Mouse (Mus musculus): ENCODE data around the gene Shtn1. TPM values are rescaled to one million over a fixed set of nuclear protein-coding genes. Genes with fewer than 3 reads are reported as not detected.

Gene Shtn1
- polyA plus RNA-seq, 1 experiment from 2014 or later: 4.2 TPM

DNA sequence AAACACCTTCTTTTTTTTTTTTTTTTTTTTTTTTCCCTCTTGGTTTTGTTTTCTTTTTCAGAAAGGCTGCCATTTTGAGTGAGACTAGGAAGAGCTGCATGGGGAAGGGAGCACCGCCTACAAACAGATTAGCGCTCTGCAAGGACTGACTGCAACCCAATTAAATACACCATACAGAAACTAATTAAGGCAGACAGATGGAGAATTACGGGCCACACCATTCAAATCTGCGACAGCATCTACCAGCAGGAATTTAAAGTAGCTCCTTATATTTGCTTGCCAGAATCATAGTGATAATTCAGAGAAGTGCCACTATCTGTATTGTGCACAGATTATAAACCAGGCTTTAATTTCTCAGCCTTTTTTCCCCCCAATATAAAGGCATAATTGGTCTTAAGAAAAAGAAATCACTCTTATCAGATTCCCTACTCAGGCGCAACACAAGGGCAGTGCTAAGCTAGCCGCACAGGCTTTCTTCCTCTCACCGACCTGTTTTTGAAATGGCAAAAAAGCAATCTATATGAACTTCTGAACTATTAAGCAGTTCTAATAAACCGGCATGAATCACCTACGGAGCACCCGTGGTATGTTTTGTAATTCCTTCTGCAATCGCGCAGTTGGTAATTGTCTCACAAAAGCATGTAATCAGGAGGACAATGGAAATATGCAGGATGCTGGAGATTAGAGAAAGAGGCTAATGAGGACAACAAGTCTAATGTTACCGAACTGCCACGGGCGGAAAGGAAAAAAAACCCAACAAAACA, 69.1 kb downstream of the Shtn1 start:
- peaks cover 9% of the 10 kb centered on the region for H3K27me3 ChIP-seq
- H3K4me1 ChIP-seq: no peaks in the 10 kb centered on the region
- no peak overlapping the region for H3K9ac ChIP-seq
- H3K27ac ChIP-seq: no peak overlapping the region
- H3K4me2 ChIP-seq: no peak overlapping the region
- H3K36me3 ChIP-seq: no peaks in the 10 kb centered on the region
- no peaks in the 10 kb centered on the region for H3K9me3 ChIP-seq
- no peak for ATAC-seq (ENCODE audit: insufficient number of reproducible peaks, low FRiP score, low TSS enrichment, low read depth)
- WGBS: 62% methylated on average over 15 of the region's 15 CpGs
- no peak overlapping the region for H3K4me3 ChIP-seq

DNA sequence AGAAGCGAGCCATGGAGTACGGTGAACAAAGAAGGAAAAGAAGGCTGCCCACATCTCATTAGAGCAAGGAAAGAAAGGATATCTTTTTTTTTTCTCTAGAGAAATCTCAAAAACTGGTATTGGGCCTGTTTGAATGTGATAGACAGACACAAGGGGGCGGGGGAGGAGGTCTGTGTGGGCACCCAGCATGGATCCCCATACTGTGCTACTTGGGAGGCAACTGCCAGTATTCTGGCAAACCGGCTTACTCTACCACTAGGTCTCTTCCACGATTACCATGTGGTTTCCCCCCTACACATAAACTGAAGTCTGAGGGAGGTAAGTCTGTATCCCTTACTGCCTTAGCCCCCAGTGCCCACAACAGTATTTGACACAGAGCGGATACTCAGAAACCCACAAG, 73.1 kb downstream of the Shtn1 start:
- Histone ChIP-seq H3K27ac (no peak overlapping the region), H3K4me2 (no peak overlapping the region), H3K36me3 (no peaks in the 10 kb centered on the region), H3K9me3 (no peaks in the 10 kb centered on the region), H3K9ac (no peak overlapping the region), H3K4me1 (no peaks in the 10 kb centered on the region), H3K27me3 (no peaks in the 10 kb centered on the region), H3K4me3 (no peak overlapping the region)
- no peak for ATAC-seq (ENCODE audit: insufficient number of reproducible peaks, low FRiP score, low TSS enrichment, low read depth)
- WGBS: 81% methylated on average over 6 of the region's 6 CpGs

DNA sequence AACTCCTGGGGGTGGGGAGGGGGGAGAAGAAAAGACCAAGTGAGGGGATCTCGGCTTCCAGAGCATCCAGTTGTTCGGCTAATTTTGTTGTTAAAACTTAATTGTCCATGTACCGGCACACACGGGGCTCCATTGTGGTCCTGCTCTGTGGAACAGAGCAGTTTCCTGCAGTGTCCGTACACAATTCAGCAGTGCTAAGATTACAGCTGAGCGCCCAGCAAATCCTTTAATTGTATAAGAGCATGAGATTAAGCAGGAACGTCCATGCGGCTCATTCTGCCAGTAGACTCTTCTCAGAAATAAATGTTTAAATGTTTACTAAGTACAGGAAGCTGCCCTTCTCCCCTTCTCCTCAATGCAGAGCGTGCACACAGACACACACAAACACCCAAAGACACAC, 94.3 kb downstream of the Shtn1 start:
- H3K9ac ChIP-seq: no peak overlapping the region
- H3K4me1 ChIP-seq: peaks cover 8% of the 10 kb centered on the region
- no peak overlapping the region for H3K27ac ChIP-seq
- H3K27me3 ChIP-seq: peaks cover 11% of the 10 kb centered on the region
- no peak overlapping the region for H3K4me2 ChIP-seq
- H3K9me3 ChIP-seq: no peaks in the 10 kb centered on the region
- no peak overlapping the region for H3K4me3 ChIP-seq
- no peaks in the 10 kb centered on the region for H3K36me3 ChIP-seq
- no peak for ATAC-seq (ENCODE audit: insufficient number of reproducible peaks, low FRiP score, low TSS enrichment, low read depth)
- WGBS: 40% methylated on average over 9 of the region's 9 CpGs

GRCm38 (mm10) chr19:58980056-58980440, 95.9 kb downstream of the Shtn1 start:
- no peaks in the 10 kb centered on the region for H3K36me3 ChIP-seq
- H3K9me3 ChIP-seq: no peaks in the 10 kb centered on the region
- peak overlapping the region; percentile 12; the same call in 1 of the 2 replicates for H3K4me3 ChIP-seq
- no peak for ATAC-seq (ENCODE audit: insufficient number of reproducible peaks, low FRiP score, low TSS enrichment, low read depth)
- H3K27me3 ChIP-seq: peaks cover 11% of the 10 kb centered on the region
- peak overlapping the region; percentile 24; the same call in 1 of the 2 replicates for H3K4me2 ChIP-seq
- no peak overlapping the region for H3K27ac ChIP-seq
- WGBS: 65% methylated on average over 5 of the region's 5 CpGs
- peaks cover 8% of the 10 kb centered on the region for H3K4me1 ChIP-seq
- no peak overlapping the region for H3K9ac ChIP-seq

DNA sequence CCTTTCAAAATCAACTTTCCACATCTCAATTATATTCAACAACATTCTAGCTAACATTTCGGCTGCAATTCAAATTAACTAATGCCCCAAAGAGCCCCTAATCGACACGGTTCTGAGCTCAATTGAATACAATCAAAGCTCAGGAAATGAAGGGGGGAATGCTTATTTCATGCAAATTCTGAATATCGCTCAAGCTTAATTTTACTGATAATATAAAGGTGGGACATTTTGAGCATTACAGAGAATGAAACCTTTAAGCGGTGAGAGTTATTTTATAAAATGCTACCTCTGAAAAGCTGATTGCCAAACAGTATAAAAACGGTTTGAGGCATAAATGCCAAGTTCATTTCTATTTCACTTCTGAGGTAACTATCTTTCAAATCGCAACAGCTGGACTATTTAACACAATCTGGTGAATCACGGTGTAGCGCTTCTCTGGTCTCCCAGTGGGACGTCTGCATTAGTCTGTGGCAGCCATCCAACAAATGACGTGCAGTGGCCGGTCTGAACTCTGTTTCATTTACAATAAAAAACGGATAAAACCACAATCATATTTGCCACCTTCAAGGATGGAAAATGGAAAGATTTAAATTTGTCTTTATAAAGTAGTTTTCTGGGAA, 96.4 kb downstream of the Shtn1 start:
- 29% methylated on average over 13 of the region's 13 CpGs for WGBS

DNA sequence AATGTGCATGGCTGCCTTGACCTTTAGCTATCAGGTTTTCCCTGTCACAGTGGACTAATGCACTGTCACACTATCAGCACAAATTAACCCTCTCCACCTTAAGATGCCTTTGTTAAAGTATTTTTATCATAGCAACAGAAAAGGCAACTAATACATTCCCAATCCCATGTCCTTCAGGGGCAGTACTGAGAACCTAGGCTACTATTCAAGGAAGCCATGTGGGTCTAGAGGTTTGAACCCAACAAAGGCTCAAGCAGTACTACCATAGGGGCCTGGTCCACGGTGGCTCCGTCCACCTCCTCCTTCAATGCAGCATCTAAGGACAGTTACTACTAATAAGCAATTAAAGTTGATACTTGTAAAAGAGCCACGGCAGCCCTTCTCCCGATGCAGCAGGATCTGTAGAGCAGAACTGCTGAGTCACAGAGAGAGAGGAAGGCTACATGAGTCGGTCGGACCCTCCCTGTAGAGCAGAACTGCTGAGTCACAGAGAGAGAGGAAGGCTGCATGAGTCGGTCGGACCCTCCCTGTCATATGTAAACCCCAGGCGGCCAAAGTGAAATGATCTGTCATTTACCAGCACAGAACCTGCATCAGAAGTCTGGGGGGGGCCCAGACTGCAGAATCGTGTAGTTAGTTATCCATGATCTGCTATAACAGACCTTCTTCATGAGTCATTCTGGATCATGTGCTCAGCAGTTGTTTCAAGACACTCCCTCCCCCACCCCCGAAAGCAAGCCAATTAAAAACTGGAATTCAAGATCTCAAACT, 97.3 kb downstream of the Shtn1 start:
- H3K4me3 ChIP-seq: no peak overlapping the region
- H3K9me3 ChIP-seq: no peaks in the 10 kb centered on the region
- peaks cover 8% of the 10 kb centered on the region for H3K4me1 ChIP-seq
- no peak overlapping the region for H3K27ac ChIP-seq
- peaks cover 11% of the 10 kb centered on the region for H3K27me3 ChIP-seq
- 54% methylated on average over 11 of the region's 11 CpGs for WGBS
- ATAC-seq (ENCODE audit: insufficient number of reproducible peaks, low FRiP score, low TSS enrichment, low read depth): no peak
- H3K9ac ChIP-seq: no peak overlapping the region
- no peaks in the 10 kb centered on the region for H3K36me3 ChIP-seq
- no peak overlapping the region for H3K4me2 ChIP-seq

More for the DNA sequence above, 96.4 kb downstream of the Shtn1 start:
- H3K9me3 ChIP-seq: no peaks in the 10 kb centered on the region
- no peak overlapping the region for H3K9ac ChIP-seq
- peak overlapping the region; percentile 24; the same call in 1 of the 2 replicates for H3K4me2 ChIP-seq
- ATAC-seq (ENCODE audit: insufficient number of reproducible peaks, low FRiP score, low TSS enrichment, low read depth): no peak
- H3K4me3 ChIP-seq: peak overlapping the region; percentile 12; the same call in 1 of the 2 replicates
- no peaks in the 10 kb centered on the region for H3K36me3 ChIP-seq
- peaks cover 8% of the 10 kb centered on the region for H3K4me1 ChIP-seq
- peaks cover 11% of the 10 kb centered on the region for H3K27me3 ChIP-seq
- no peak overlapping the region for H3K27ac ChIP-seq

GRCm38 (mm10) chr19:58975216-58975863, 100.6 kb downstream of the Shtn1 start:
- no peak overlapping the region for H3K4me3 ChIP-seq
- peaks cover 13% of the 10 kb centered on the region for H3K4me1 ChIP-seq
- no peaks in the 10 kb centered on the region for H3K9me3 ChIP-seq
- no peak overlapping the region for H3K4me2 ChIP-seq
- ATAC-seq (ENCODE audit: insufficient number of reproducible peaks, low FRiP score, low TSS enrichment, low read depth): no peak
- 60% methylated on average over 11 of the region's 11 CpGs for WGBS
- peaks cover 23% of the 10 kb centered on the region for H3K27me3 ChIP-seq
- no peak overlapping the region for H3K27ac ChIP-seq
- H3K9ac ChIP-seq: no peak overlapping the region
- no peaks in the 10 kb centered on the region for H3K36me3 ChIP-seq

DNA sequence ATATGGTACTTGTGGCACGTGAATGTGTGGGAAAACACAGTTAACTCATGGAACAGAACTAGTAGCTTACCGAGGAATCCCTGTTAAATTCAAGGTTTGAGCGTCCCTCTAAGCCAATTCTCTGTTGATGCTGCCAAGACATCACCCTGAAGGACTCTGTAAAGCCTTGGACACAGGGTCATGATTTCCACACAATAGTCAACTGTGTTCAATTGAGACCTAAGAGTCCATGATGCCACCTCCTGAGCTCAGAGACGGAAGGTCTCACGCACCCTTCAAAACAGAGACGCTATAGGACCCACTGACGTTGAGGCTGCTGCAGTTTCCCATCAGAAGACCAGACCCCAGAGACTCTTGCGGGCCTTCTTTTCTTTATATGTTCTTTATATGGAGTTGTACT, 101.8 kb downstream of the Shtn1 start:
- H3K4me1 ChIP-seq: peaks cover 9% of the 10 kb centered on the region
- no peak overlapping the region for H3K27ac ChIP-seq
- H3K9ac ChIP-seq: no peak overlapping the region
- 86% methylated on average over 8 of the region's 8 CpGs for WGBS
- H3K27me3 ChIP-seq: peaks cover 27% of the 10 kb centered on the region
- H3K36me3 ChIP-seq: no peaks in the 10 kb centered on the region
- no peak for ATAC-seq (ENCODE audit: insufficient number of reproducible peaks, low FRiP score, low TSS enrichment, low read depth)
- no peak overlapping the region for H3K4me2 ChIP-seq
- H3K4me3 ChIP-seq: no peak overlapping the region
- no peaks in the 10 kb centered on the region for H3K9me3 ChIP-seq

DNA sequence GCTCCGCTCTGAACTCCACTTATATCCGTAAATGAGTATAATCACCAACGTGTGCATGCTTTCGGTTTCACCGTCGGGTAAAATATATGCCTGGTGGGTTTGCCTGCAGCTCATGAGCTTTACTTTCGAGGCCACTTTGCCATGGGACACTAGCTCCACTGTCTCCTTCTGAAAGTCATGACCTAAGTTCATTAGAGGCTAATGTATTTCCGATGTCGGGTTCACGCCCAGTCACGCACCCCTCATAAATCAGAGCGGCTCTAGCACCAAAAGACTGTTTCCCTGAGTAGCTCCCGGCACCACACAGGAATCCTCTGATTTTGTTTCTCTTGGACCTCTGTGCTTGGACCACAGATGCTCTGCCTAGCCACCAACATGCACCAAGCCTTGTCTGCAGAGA, 105.1 kb downstream of the Shtn1 start:
- 27% methylated on average over 13 of the region's 13 CpGs for WGBS
- Histone ChIP-seq H3K9ac (no peak overlapping the region), H3K4me3 (peak overlapping the region; percentile 20), H3K36me3 (no peaks in the 10 kb centered on the region), H3K27me3 (peaks cover 38% of the 10 kb centered on the region), H3K4me1 (peaks cover 13% of the 10 kb centered on the region; the same call in 1 of the 2 replicates), H3K4me2 (no peak overlapping the region; the same call in 1 of the 2 replicates), H3K9me3 (no peaks in the 10 kb centered on the region), H3K27ac (no peak overlapping the region)
- ATAC-seq (ENCODE audit: insufficient number of reproducible peaks, low FRiP score, low TSS enrichment, low read depth): no peak

DNA sequence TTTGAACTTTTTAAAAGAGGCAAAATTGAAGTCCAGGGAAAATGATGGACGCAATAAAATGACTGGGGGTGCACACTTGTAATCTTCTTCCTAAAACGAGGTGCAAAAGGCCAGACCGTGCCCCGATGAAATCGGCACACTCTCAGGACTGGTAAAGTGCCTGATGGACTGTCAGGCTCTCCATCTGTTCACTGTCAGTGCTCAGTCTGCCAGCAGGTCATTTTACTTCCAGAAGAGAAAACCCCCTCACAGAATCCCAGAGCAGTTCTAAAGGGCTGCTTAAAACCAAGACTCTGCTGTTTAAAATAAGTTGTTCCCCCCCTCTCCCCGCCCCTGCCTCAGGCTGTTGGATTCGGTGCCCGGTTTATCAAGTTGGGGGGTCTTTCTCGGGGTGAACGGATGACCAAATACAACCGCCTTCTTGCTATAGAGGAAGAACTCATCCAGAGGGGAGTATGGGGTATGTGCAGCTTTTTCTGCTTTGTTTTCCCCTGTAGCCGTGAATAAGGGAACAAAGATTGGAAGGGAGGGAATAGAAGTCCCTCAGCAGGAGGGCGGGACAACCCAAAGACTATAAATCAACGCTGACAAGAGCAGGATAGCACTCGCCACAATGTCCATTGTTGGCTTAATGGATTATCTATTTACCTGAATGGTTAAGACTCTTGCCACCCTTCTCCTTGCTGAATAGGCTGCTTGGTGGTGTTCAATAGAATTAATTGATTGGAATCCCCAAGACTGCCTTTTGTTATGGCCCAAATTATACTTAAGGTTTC, 107.0 kb downstream of the Shtn1 start:
- Histone ChIP-seq H3K9me3 (no peaks in the 10 kb centered on the region), H3K36me3 (no peaks in the 10 kb centered on the region), H3K4me2 (no peak overlapping the region), H3K27ac (no peak overlapping the region), H3K4me3 (no peak overlapping the region), H3K4me1 (peaks cover 13% of the 10 kb centered on the region; the same call in 1 of the 2 replicates), H3K27me3 (peaks cover 44% of the 10 kb centered on the region), H3K9ac (no peak overlapping the region)
- 28% methylated on average over 15 of the region's 15 CpGs for WGBS
- ATAC-seq (ENCODE audit: insufficient number of reproducible peaks, low FRiP score, low TSS enrichment, low read depth): no peak

DNA sequence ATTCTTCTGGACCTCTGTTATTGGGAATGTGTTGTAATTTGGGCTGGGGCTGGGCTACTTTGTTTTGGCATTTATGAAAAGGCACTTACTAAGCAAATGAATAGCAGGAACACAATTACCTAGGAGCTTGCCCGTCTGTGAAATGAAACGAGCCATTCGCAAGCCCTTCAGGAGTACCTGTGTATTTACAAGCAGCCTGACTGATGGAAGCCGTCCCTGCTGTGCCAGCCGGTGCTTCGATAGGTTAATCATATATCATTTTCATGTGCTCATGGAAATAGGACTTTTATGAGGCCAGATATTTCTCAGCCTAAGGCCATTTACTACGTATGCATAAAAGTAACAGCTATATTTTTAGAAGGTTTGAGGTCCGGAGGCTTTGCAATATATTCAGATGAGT, 112.9 kb downstream of the Shtn1 start:
- H3K27me3 ChIP-seq: peaks cover 19% of the 10 kb centered on the region
- 19% methylated on average over 8 of the region's 8 CpGs for WGBS
- no peaks in the 10 kb centered on the region for H3K36me3 ChIP-seq
- H3K9ac ChIP-seq: no peak overlapping the region
- no peak overlapping the region for H3K4me2 ChIP-seq
- ATAC-seq (ENCODE audit: insufficient number of reproducible peaks, low FRiP score, low TSS enrichment, low read depth): no peak
- H3K27ac ChIP-seq: no peak overlapping the region
- no peak overlapping the region for H3K4me3 ChIP-seq
- H3K9me3 ChIP-seq: no peaks in the 10 kb centered on the region
- H3K4me1 ChIP-seq: peaks cover 4% of the 10 kb centered on the region; the same call in 1 of the 2 replicates
